8 mouse cellular contexts compared by ENCODE assay signal in genomic region chr17:70854021-70854420, GRCm38 (mm10). TPM values are rescaled to one million over a fixed set of nuclear protein-coding genes. Genes with fewer than 3 reads are reported as not detected.
DNase-seq lines count a peak whose midpoint lies in the region; ATAC-seq lines count a peak whose summit lies in the region.

No protein-coding gene starts in this region.

- intact Hi-C loops in heart, postnatal 14 days (cut with DNase I), result loop anchor here (5.0 kb wide), 1 partner anchor 117 kb away; no protein-coding TSS in a partner anchor

- H3K4me3 ChIP-seq in heart, embryonic 12.5 days, result peak overlapping the region; percentile 78; the same call in 1 of the 2 replicates
- H3K4me3 ChIP-seq in hindbrain, embryonic 14.5 days (replicated peaks; ENCODE audit: low read length), result peak overlapping the region; percentile 60
- no peak overlapping the region; the same call in 1 of the 2 replicates for H3K4me3 ChIP-seq in midbrain, embryonic 16.5 days (ENCODE audit: low read depth, low read length)

- no peaks in the 10 kb centered on the region for H3K9me3 ChIP-seq in heart, embryonic 12.5 days (replicated peaks)
- H3K9me3 ChIP-seq in hindbrain, embryonic 14.5 days (ENCODE audit: control insufficient read depth, low read length), result no peaks in the 10 kb centered on the region
- no peaks in the 10 kb centered on the region for H3K9me3 ChIP-seq in midbrain, embryonic 16.5 days (replicated peaks; ENCODE audit: control insufficient read depth, low read length, poor library complexity, severe bottlenecking)

- H3K27me3 ChIP-seq in heart, embryonic 12.5 days (replicated peaks), result no peaks in the 10 kb centered on the region
- peaks cover 36% of the 10 kb centered on the region for H3K27me3 ChIP-seq in hindbrain, embryonic 14.5 days (ENCODE audit: control insufficient read depth, insufficient read depth, low read length)
- peaks cover 3% of the 10 kb centered on the region; the same call in 1 of the 2 replicates for H3K27me3 ChIP-seq in midbrain, embryonic 16.5 days (ENCODE audit: control insufficient read depth, insufficient read depth, low read depth, low read length)

- peaks cover 9% of the 10 kb centered on the region for H3K4me1 ChIP-seq in heart, embryonic 12.5 days (replicated peaks)
- H3K4me1 ChIP-seq in hindbrain, embryonic 14.5 days (replicated peaks; ENCODE audit: control insufficient read depth, insufficient read depth, low read length), result peaks cover 27% of the 10 kb centered on the region; the same call in 1 of the 2 replicates
- H3K4me1 ChIP-seq in midbrain, embryonic 16.5 days (ENCODE audit: control insufficient read depth, insufficient read depth, low read length), result peaks cover 36% of the 10 kb centered on the region

- WGBS in heart, embryonic 12.5 days, result 28% methylated on average over 6 of the region's 6 CpGs
- WGBS in hindbrain, embryonic 14.5 days, result 24% methylated on average over 6 of the region's 6 CpGs
- WGBS in midbrain, embryonic 16.5 days, result 25% methylated on average over 6 of the region's 6 CpGs

- H3K9ac ChIP-seq in heart, embryonic 12.5 days, result peak overlapping the region; percentile 86
- 0 out of 2 replicates have a peak overlapping the region, but pooled peaks have one; percentile 63 for H3K9ac ChIP-seq in hindbrain, embryonic 14.5 days
- no peak overlapping the region for H3K9ac ChIP-seq in midbrain, embryonic 16.5 days (ENCODE audit: low read depth, low read length)

- ATAC-seq in heart, embryonic 12.5 days (ENCODE audit: insufficient number of reproducible peaks, low FRiP score), result no peak
- ATAC-seq in hindbrain, embryonic 14.5 days (ENCODE audit: low FRiP score), result no peak
- no peak for ATAC-seq in midbrain, embryonic 16.5 days

- no peaks in the 10 kb centered on the region for H3K36me3 ChIP-seq in heart, embryonic 12.5 days
- no peaks in the 10 kb centered on the region for H3K36me3 ChIP-seq in hindbrain, embryonic 14.5 days (replicated peaks; ENCODE audit: control insufficient read depth, insufficient read depth)
- H3K36me3 ChIP-seq in midbrain, embryonic 16.5 days (ENCODE audit: control insufficient read depth, insufficient read depth, low read length), result no peaks in the 10 kb centered on the region

- no peak for DNase-seq in heart, postnatal 14 days
- DNase-seq in adipocyte (ENCODE audit: low spot score), result peak; percentile 25
- no peak for DNase-seq in hindbrain, embryonic 14.5 days (ENCODE audit: low spot score)
- DNase-seq in gastrocnemius, adult 18-20 months (ENCODE audit: low spot score), result no peak
- no peak for DNase-seq in gastrocnemius, adult 8-10 months (ENCODE audit: low spot score in 2 of 2)
- no peak for DNase-seq in ovary, adult 18-20 months (ENCODE audit: low spot score)

- no peak overlapping the region for H3K27ac ChIP-seq in heart, embryonic 12.5 days (ENCODE audit: poor library complexity, severe bottlenecking)
- peak overlapping the region; percentile 88; the same call in 1 of the 2 replicates for H3K27ac ChIP-seq in hindbrain, embryonic 14.5 days
- H3K27ac ChIP-seq in midbrain, embryonic 16.5 days (ENCODE audit: low read length), result no peak overlapping the region

- H3K4me2 ChIP-seq in heart, embryonic 12.5 days, result peak overlapping the region; percentile 98
- peak overlapping the region; percentile 99 for H3K4me2 ChIP-seq in hindbrain, embryonic 14.5 days (replicated peaks)
- H3K4me2 ChIP-seq in midbrain, embryonic 16.5 days (ENCODE audit: low read length), result peak overlapping the region; percentile 97; the same call in 1 of the 2 replicates

RNA-seq across cellular contexts. Expression of gene Tgif1, which starts 0.7 kb away (rescaled TPM):
- polyA plus RNA-seq in heart, embryonic 12.5 days (2016; fragmentation: Nextera tagmentation; extraction: Ambion mirVana), result 35.8 and 38.6 TPM in 2 replicates
- total RNA-seq in heart, postnatal 14 days (2021), result 10 to 100 TPM in 1 of 2 experiments, 1 to 10 TPM in 1; 8.5 to 10.1 TPM
- 11.8 and 12.0 TPM in 2 replicates for polyA plus RNA-seq in hindbrain, embryonic 14.5 days (2014; fragmentation: Nextera tagmentation; extraction: Ambion mirVana)
- 7.4 and 8.2 TPM in 2 replicates for polyA plus RNA-seq in midbrain, embryonic 16.5 days (2015; fragmentation: Nextera tagmentation; extraction: Ambion mirVana)
- 1 to 10 TPM; 4.2 to 9.3 TPM for total RNA-seq in gastrocnemius, adult 18-20 months (2021)
- 1 to 10 TPM; 5.6 to 7.2 (median 5.9) TPM for total RNA-seq in gastrocnemius, adult 8-10 months (2022)
